Mouse (Mus musculus) gastrocnemius, adult 2 months (tissue): ENCODE data around the gene Orm1. TPM values are rescaled to one million over a fixed set of nuclear protein-coding genes. Genes with fewer than 3 reads are reported as not detected.

ENCODE experiments used
- DNase-seq: peaks from one replicate; pipeline ENCODE4 v3.0.0; 2022
- H3K27ac ChIP-seq: fragments of 200-600 bp; 2 replicates; pipeline ENCODE4 v1.8.1; 2022; ENCODE audit warnings: mild to moderate bottlenecking
- H3K4me3 ChIP-seq: fragments of 200-600 bp; 2 replicates; pipeline ENCODE4 v1.8.1; 2022; ENCODE audit warnings: mild to moderate bottlenecking, moderate library complexity
- CTCF ChIP-seq: fragments of 200-600 bp; IDR thresholded peaks from 2 replicates; pipeline ENCODE4 v1.8.1; 2022; ENCODE audit warnings: antibody characterized with exemption, mild to moderate bottlenecking, moderate library complexity
- intact Hi-C: fragments of 180-260 bp; cut with DNase I; formaldehyde crosslinking; loops from one replicate; pipeline ENCODE4 v1.15.1; 2025
- total RNA-seq, 2 experiments: library from RNA; stranded (reverse); gene quantifications; 2 replicates each; pipeline ENCODE4 v1.2.3; 2021

Orm1 gene
- total RNA-seq, 2 experiments from 2014 or later: 1.3 TPM; not detected in 1

DNA sequence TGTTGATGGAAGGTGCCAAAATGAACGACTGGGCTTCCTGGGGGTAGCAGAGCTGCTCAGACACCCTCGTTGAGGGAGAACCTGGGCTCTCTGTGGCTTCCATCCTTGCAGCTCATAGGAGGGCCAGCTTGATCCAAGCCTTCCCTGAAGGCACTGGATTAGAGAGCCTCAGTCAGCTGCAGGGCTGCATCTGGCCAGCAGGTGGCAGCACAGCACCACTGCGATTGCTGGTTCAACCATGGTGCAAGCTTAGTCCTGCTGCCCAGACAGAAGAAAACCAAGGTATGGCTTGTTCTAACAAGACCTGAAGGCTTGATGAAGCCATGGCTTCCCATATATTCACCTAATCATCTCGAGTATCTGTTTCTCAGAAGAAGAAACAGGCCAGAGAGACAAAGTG, 24.2 kb downstream of the Orm1 start:
- TF ChIP-seq CTCF: no peak
- Histone ChIP-seq H3K27ac (no peak overlapping the region), H3K4me3 (no peak overlapping the region)
- peak; percentile 88 for DNase-seq
- intact Hi-C loops: loop anchor here (2.0 kb wide), 3 partner anchors 40 to 580 kb away; no protein-coding TSS in a partner anchor

GRCm38 (mm10) chr4:63370897-63371296, 26.5 kb downstream of the Orm1 start:
- DNase-seq: no peak
- Histone ChIP-seq H3K27ac (no peak overlapping the region), H3K4me3 (no peak overlapping the region)
- no peak for TF ChIP-seq CTCF
- intact Hi-C loops: no loop called here

GRCm38 (mm10) chr4:63371890-63372289, 27.5 kb downstream of the Orm1 start:
- Histone ChIP-seq H3K4me3 (no peak overlapping the region), H3K27ac (no peak overlapping the region)
- intact Hi-C loops: no loop called here
- no peak for DNase-seq
- peak; percentile 56 for TF ChIP-seq CTCF

- intact Hi-C loops: no loop called here
- no peak for TF ChIP-seq CTCF
- no peak overlapping the region for H3K27ac ChIP-seq
- H3K4me3 ChIP-seq: no peak overlapping the region
- DNase-seq: no peak
These were observed 29.0 kb downstream of the Orm1 start for GRCm38 (mm10) chr4:63373404-63373803.

DNA sequence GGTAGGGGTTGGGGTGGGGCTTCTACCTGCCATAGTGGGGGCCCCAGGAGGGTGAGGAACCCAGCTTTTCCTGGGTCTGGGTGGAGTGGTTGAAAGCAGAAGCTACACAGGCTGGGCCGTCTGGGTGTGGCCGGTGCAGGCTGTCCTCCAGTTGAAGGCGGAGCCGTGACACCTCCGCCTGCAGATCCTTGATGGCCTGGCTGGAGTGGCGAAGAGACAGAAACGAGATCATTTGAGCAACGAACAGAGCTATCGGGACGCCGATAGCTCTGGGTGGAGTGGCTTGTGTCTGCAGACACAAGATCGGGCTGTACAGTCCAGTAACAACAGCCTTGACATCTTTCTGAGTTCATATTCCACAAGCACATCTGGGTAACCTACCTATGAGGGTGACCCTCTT, 30.0 kb downstream of the Orm1 start:
- DNase-seq: peak; percentile 43
- H3K4me3 ChIP-seq: no peak overlapping the region
- TF ChIP-seq CTCF: no peak
- intact Hi-C loops: no loop called here
- H3K27ac ChIP-seq: no peak overlapping the region

DNA sequence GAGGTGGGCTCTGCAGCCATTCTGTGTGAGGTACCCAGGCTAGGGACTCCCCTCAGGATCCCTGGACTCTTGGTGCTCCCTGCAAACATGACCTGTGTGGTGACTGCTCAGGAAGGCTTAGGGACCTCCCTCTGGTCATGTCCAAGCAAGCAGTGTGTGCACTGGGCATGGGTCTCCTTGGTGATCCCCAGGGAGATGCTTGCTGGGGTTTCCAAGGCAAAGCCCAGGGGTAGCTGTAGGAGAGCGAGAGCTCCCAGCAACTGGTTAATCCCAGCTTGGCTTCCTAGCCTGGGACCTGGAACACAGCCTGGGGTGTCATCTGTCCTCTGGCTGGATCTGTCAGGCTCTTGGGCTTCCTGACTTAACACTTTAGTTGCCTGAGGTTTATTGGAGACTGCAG, 31.0 kb downstream of the Orm1 start:
- DNase-seq: peak; percentile 85
- Histone ChIP-seq H3K27ac (no peak overlapping the region), H3K4me3 (no peak overlapping the region)
- TF ChIP-seq CTCF: no peak
- intact Hi-C loops: no loop called here

DNA sequence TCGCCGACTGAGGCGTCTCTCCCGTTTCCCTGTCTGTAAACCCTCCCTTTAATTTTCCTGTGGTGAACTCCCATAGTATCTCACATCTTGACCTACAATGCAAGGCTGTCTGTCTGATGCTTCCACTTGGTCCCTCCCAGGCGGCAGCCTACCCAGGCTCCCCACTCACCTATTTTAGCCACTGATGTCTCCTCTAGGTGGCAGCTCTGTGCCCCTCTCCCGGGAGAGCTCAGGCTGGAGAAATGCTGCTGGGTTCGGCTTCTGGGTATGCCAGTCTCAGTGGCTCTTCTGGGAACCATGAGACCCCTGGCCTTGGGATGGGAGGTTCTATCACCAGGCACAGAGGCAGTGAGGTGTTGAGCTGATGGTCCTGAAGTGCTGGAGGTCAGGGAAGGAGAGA, 33.1 kb downstream of the Orm1 start:
- no peak overlapping the region for H3K27ac ChIP-seq
- H3K4me3 ChIP-seq: no peak overlapping the region
- TF ChIP-seq CTCF: peak; percentile 28
- DNase-seq: no peak
- intact Hi-C loops: no loop called here

DNA sequence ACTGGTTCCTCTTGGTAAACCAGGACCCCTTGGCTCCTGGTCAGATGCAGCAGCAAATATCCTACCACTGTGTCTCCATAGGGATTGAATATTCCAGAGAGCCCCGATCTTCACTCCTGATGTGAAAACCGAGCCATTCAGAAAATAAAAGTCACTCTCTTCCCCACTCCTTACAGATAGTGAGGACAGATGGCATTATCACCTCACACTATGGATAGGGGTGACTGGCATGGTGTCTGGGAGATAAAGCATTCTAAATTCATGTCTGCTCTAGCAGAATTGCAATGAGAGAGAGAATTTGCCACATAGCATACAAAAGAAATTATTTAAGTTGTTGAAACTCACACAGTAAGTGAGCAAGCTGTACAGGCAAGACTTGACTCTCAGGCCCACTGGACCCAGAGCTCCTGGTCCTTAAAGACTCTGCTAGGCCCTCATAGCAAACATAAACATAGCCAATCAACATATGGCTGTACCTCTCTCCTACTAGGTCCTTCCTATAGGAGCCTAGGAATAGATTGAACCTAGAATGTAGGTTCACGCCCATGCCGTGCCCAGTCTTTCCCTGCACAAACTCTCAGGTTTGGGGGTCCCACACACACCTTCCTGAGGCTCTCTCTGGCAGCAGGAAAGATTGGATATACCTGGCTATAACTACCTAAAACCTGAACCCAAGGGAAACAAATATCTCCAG, 38.5 kb downstream of the Orm1 start:
- no peak overlapping the region for H3K4me3 ChIP-seq
- intact Hi-C loops: no loop called here
- no peak for TF ChIP-seq CTCF
- DNase-seq: no peak
- H3K27ac ChIP-seq: no peak overlapping the region

- no peak for TF ChIP-seq CTCF
- Histone ChIP-seq H3K27ac (no peak overlapping the region), H3K4me3 (no peak overlapping the region)
- intact Hi-C loops: no loop called here
- DNase-seq: no peak
These were observed 39.1 kb downstream of the Orm1 start for GRCm38 (mm10) chr4:63383474-63383873.

DNA sequence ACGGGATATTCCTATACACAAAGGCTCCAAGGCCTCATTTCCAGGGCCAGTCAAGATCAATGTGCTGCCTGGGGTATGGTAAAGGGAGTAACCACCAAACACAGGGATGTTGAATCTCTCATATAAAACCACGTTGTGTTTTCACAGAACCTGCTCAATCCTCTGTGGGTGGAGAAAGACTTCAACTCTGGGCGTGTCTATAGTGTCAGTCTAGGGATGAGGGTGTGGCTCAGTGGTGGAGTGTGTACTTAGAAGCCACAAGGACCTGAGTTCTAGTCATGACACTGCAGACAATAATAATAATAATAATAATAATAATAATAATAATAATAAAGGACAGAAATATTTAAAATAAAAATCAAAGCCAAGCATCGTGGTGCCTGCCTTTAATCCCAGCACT, 39.9 kb downstream of the Orm1 start:
- TF ChIP-seq CTCF: no peak
- DNase-seq: no peak
- intact Hi-C loops: no loop called here
- Histone ChIP-seq H3K27ac (no peak overlapping the region), H3K4me3 (no peak overlapping the region)

DNA sequence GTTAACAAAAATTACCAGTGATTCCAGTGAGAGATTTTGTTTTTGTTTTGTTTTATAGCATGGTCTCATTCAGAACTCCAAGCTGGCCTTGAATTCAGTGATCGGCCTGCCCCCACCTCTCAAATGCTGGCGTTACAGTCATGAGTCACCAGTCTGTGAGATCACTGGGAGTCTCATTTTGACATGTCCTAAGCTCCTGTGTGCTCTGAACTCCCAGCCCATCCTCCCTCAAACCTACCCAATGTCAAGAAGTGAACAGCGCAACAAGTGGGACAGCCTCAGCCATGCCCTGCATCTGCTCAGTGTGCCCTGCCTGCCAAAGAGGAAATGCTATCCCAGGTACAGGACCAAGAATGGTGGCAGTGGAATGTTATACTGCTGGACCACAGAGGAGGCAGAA, 40.9 kb downstream of the Orm1 start:
- no peak for TF ChIP-seq CTCF
- no peak overlapping the region for H3K27ac ChIP-seq
- DNase-seq: no peak
- intact Hi-C loops: no loop called here
- no peak overlapping the region for H3K4me3 ChIP-seq

DNA sequence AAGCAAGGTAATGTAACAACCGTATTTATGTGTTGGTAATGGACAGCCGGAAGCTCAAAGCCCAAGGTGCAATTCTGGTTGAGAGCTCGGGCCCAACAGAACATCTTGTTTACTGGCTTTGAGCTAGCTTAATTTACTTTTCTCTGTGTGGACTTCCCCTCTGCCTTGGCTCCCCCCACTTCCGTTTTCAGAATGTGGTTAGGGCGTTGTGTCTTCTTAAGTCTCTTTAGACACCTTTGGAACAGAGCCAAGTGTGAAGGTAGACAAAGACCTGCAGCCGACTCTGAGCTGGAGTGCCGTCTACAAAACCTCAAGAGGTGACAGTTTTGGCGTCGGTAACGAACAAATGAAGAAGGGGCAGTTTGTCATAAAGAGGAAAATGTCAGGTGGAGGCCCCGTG, 41.4 kb downstream of the Orm1 start:
- no peak for TF ChIP-seq CTCF
- intact Hi-C loops: no loop called here
- H3K27ac ChIP-seq: no peak overlapping the region
- no peak overlapping the region for H3K4me3 ChIP-seq
- DNase-seq: no peak

DNA sequence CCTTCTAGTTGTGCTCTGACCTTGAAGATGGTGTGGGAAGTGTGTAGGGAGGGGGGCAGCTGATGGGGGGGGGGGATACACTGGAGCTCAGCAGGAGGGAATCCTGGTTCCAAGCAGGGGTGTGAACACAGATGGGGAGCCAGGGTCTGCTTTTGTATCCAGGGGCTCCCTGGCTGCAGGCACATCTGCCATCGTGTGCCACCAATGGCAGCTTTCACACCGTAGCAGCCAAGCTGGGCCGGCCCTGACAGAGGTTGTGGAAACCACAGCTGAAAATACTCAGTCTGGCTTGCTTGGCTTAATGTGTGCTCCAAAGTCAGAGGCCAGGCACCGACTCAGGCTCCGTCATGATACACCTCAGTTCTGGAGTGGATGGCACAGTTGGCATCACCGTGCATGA, 43.7 kb downstream of the Orm1 start:
- no peak overlapping the region for H3K4me3 ChIP-seq
- intact Hi-C loops: no loop called here
- H3K27ac ChIP-seq: no peak overlapping the region
- no peak for DNase-seq
- no peak for TF ChIP-seq CTCF

DNA sequence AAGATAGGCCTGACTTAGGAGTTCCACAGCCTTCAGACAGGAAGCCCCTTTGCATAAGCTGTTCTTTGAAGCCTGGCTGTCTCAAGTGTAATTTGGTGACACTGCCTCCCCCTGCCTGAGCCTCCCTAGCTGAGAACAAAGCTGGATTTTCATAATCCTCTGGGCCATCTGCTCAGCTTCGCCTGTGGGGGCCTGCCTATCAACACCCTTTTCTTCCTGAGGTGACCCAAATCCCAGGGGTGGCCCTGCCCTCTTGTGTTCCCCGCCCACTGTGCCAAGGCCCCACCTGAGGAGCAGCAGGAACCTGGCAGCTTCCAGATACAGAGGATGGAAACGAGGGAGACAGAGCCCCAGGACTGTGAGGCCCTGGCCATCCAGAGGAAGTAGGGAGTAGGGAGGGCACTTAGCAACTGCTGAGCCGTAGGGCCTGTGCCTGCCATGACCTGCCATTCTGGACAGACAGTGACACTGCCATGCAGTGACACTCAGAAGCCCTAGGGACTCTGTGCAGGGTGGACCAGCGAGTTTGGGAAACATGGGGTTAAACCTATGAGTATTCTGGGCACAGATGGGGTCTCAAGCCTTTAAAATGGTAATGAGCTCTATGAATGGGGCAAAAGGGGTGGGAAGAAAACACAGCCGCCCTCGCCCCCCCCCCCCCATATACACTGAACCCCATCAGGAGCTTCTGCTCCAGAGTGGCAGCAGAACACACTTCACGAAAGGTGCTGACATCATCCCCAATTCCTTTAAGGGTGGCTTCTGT, 44.9 kb downstream of the Orm1 start:
- Histone ChIP-seq H3K4me3 (no peak overlapping the region), H3K27ac (no peak overlapping the region)
- intact Hi-C loops: no loop called here
- no peak for TF ChIP-seq CTCF
- no peak for DNase-seq
